Mouse (Mus musculus) MEL (cell line): ENCODE results near the gene Sorbs1. TPM values are rescaled to one million over a fixed set of nuclear protein-coding genes. Genes with fewer than 3 reads are reported as not detected.

ENCODE experiments used
- DNase-seq: peaks from one replicate; pipeline ENCODE4 v3.0.0; 2011; ENCODE audit warnings: low read depth, low spot score
- H3K27ac ChIP-seq: 2 replicates; pipeline ENCODE4 v1.5.1; 2012; ENCODE audit warnings: low read depth, mild to moderate bottlenecking, control low read depth, low read length, moderate library complexity; ENCODE audit not compliant: control insufficient read depth
- H3K27me3 ChIP-seq, 2 experiments: fragments of 150-350 bp in 1 of 2; sonication (generic) in 1 of 2; 2 replicates each; pipeline ENCODE4 v1.6.1; 2012; ENCODE audit warnings: low read length in 2 of 2, mild to moderate bottlenecking in 2 of 2, improper control_type of control experiment in 1 of 2, moderate library complexity in 1 of 2; ENCODE audit not compliant: insufficient read depth in 2 of 2, control insufficient read depth in 1 of 2
- H3K36me3 ChIP-seq, 2 experiments: 2 replicates each; pipeline ENCODE4 v1.6.1; 2012 to 2014; ENCODE audit warnings: low read length in 2 of 2, improper control_type of control experiment in 1 of 2, inconsistent platforms in 1 of 2, mild to moderate bottlenecking in 1 of 2; ENCODE audit not compliant: insufficient read depth in 2 of 2, control insufficient read depth in 1 of 2
- H3K4me1 ChIP-seq, 2 experiments: fragments of 150-350 bp in 1 of 2; sonication (generic) in 1 of 2; 2 replicates each; pipeline ENCODE4 v1.6.1; 2012; ENCODE audit warnings: low read length in 2 of 2, improper control_type of control experiment in 1 of 2, mild to moderate bottlenecking in 1 of 2; ENCODE audit not compliant: insufficient read depth in 2 of 2, control insufficient read depth in 1 of 2
- H3K4me3 ChIP-seq, 2 experiments: fragments of 150-350 bp in 1 of 2; sonication (generic) in 1 of 2; 2 replicates each; pipeline ENCODE4 v1.5.1; 2012; ENCODE audit warnings: low read depth in 2 of 2, low read length in 2 of 2, mild to moderate bottlenecking in 2 of 2, moderate library complexity in 2 of 2, control low read depth in 1 of 2, improper control_type of control experiment in 1 of 2; ENCODE audit not compliant: control insufficient read depth in 1 of 2, insufficient read depth in 1 of 2
- H3K79me2 ChIP-seq: 2 replicates; pipeline ENCODE4 v1.6.1; 2012; ENCODE audit warnings: mild to moderate bottlenecking, low read length, moderate library complexity; ENCODE audit not compliant: control insufficient read depth, poor library complexity, insufficient read depth
- H3K9ac ChIP-seq: 2 replicates; pipeline ENCODE4 v1.6.1; 2012; ENCODE audit warnings: low read depth, mild to moderate bottlenecking, control low read depth, low read length, moderate library complexity; ENCODE audit not compliant: control insufficient read depth, poor library complexity, severe bottlenecking
- H3K9me3 ChIP-seq: fragments of 150-350 bp; sonication (generic); replicated peaks from 2 replicates; pipeline ENCODE4 v1.6.1; 2012; ENCODE audit warnings: mild to moderate bottlenecking, low read length, improper control_type of control experiment, moderate library complexity; ENCODE audit not compliant: insufficient read depth
- BHLHE40 ChIP-seq: IDR thresholded peaks from 2 replicates; pipeline ENCODE4 v1.6.1; 2012; ENCODE audit warnings: low read depth, mild to moderate bottlenecking, inconsistent platforms, low read length, improper control_type of control experiment, borderline replicate concordance
- CTCF ChIP-seq, 3 experiments: IDR thresholded peaks in 2 of 3; conservative IDR thresholded peaks in 1 of 3; 2 replicates each; pipeline ENCODE4 v1.5.1; 2011 to 2012; ENCODE audit warnings: low read length in 3 of 3, low read depth in 2 of 3, mild to moderate bottlenecking in 2 of 3, improper control_type of control experiment in 1 of 3, inconsistent platforms in 1 of 3, mixed read lengths in 1 of 3, moderate library complexity in 1 of 3; ENCODE audit not compliant: control insufficient read depth in 1 of 3, insufficient read depth in 1 of 3, poor library complexity in 1 of 3, severe bottlenecking in 1 of 3
- E2F4 ChIP-seq: IDR thresholded peaks from 2 replicates; pipeline ENCODE4 v1.6.1; 2011; ENCODE audit warnings: low read depth, low read length, improper control_type of control experiment, borderline replicate concordance
- ELF1 ChIP-seq: IDR thresholded peaks from 2 replicates; pipeline ENCODE4 v1.6.1; 2014; ENCODE audit warnings: low read depth, mild to moderate bottlenecking, inconsistent platforms, low read length, improper control_type of control experiment, moderate library complexity
- ETS1 ChIP-seq: IDR thresholded peaks from 2 replicates; pipeline ENCODE4 v1.6.1; 2012; ENCODE audit warnings: low read depth, mild to moderate bottlenecking, inconsistent platforms, low read length, improper control_type of control experiment, moderate library complexity
- GABPA ChIP-seq: IDR thresholded peaks from 2 replicates; pipeline ENCODE4 v1.6.1; 2012; ENCODE audit warnings: low read depth, mild to moderate bottlenecking, inconsistent platforms, low read length, improper control_type of control experiment, moderate library complexity
- HCFC1 ChIP-seq: IDR thresholded peaks from 2 replicates; pipeline ENCODE4 v1.6.1; 2012; ENCODE audit warnings: low read depth, mild to moderate bottlenecking, inconsistent platforms, low read length, improper control_type of control experiment, moderate library complexity
- KAT2A ChIP-seq: conservative IDR thresholded peaks from 2 replicates; pipeline ENCODE4 v1.6.1; 2012; ENCODE audit warnings: low read depth, low read length, improper control_type of control experiment, inconsistent platforms
- MAFK ChIP-seq: IDR thresholded peaks from 2 replicates; pipeline ENCODE4 v1.6.1; 2011; ENCODE audit warnings: low read depth, mild to moderate bottlenecking, low read length, improper control_type of control experiment, borderline replicate concordance
- MAX ChIP-seq: IDR thresholded peaks from 2 replicates; pipeline ENCODE4 v1.6.1; 2011; ENCODE audit warnings: low read length, improper control_type of control experiment
- MEF2A ChIP-seq: IDR thresholded peaks from 2 replicates; pipeline ENCODE4 v1.6.1; 2014; ENCODE audit warnings: low read depth, mild to moderate bottlenecking, inconsistent platforms, low read length, improper control_type of control experiment; ENCODE audit not compliant: poor library complexity, insufficient replicate concordance, severe bottlenecking; ENCODE audit errors: extremely low read depth
- MXI1 ChIP-seq: IDR thresholded peaks from 2 replicates; pipeline ENCODE4 v1.6.1; 2011; ENCODE audit warnings: mild to moderate bottlenecking, low read depth, low read length, improper control_type of control experiment
- MYB ChIP-seq: IDR thresholded peaks from 2 replicates; pipeline ENCODE4 v1.6.1; 2011; ENCODE audit warnings: mild to moderate bottlenecking, low read depth, low read length, improper control_type of control experiment
- MYC ChIP-seq: IDR thresholded peaks from 2 replicates; pipeline ENCODE4 v1.6.1; 2011; ENCODE audit warnings: low read depth, mild to moderate bottlenecking, low read length, improper control_type of control experiment, moderate library complexity
- NELFE ChIP-seq: IDR thresholded peaks from 2 replicates; pipeline ENCODE4 v1.6.1; 2011; ENCODE audit warnings: low read depth, low read length, improper control_type of control experiment
- NRF1 ChIP-seq: IDR thresholded peaks from 2 replicates; pipeline ENCODE4 v1.6.1; 2014; ENCODE audit warnings: low read depth, mild to moderate bottlenecking, inconsistent platforms, low read length, improper control_type of control experiment, moderate library complexity; ENCODE audit not compliant: poor library complexity, insufficient read depth, severe bottlenecking
- POLR2A ChIP-seq, 2 experiments: IDR thresholded peaks; 2 replicates each; pipeline ENCODE4 v1.6.1; 2011 to 2012; ENCODE audit warnings: low read length in 2 of 2, mild to moderate bottlenecking in 2 of 2, control low read depth in 1 of 2, improper control_type of control experiment in 1 of 2, low read depth in 1 of 2, moderate library complexity in 1 of 2; ENCODE audit not compliant: control insufficient read depth in 1 of 2, insufficient read depth in 1 of 2, poor library complexity in 1 of 2
- POLR2AphosphoS5 ChIP-seq: IDR thresholded peaks from 2 replicates; pipeline ENCODE4 v1.6.1; 2012; ENCODE audit warnings: low read depth, borderline replicate concordance, mild to moderate bottlenecking, inconsistent platforms, low read length, moderate library complexity, mixed read lengths
- TAL1 ChIP-seq: IDR thresholded peaks from 2 replicates; pipeline ENCODE4 v1.6.1; 2012; ENCODE audit warnings: mild to moderate bottlenecking, inconsistent platforms, low read length, moderate library complexity, mixed read lengths
- TBP ChIP-seq: IDR thresholded peaks from 2 replicates; pipeline ENCODE4 v1.8.0; 2011; ENCODE audit warnings: low read depth, low read length, improper control_type of control experiment
- TCF12 ChIP-seq: IDR thresholded peaks from 2 replicates; pipeline ENCODE4 v1.6.1; 2014; ENCODE audit warnings: low read depth, mild to moderate bottlenecking, inconsistent platforms, low read length, improper control_type of control experiment, moderate library complexity
- UBTF ChIP-seq: IDR thresholded peaks from 2 replicates; pipeline ENCODE4 v1.6.1; 2012; ENCODE audit warnings: low read depth, mild to moderate bottlenecking, inconsistent platforms, low read length, improper control_type of control experiment, moderate library complexity, borderline replicate concordance; ENCODE audit not compliant: insufficient read depth
- ZC3H11A ChIP-seq: IDR thresholded peaks from 2 replicates; pipeline ENCODE4 v1.6.1; 2012; ENCODE audit warnings: low read depth, mild to moderate bottlenecking, inconsistent platforms, low read length, improper control_type of control experiment
- polyA plus RNA-seq, 2 experiments: library from polyadenylated mRNA; stranded (reverse) in 1 of 2; unstranded in 1 of 2; fragments of >175 nt in 1 of 2; fragments of >200 nt in 1 of 2; gene quantifications; 2 replicates each; pipeline versions ENCODE4 v1.2.1 to v1.2.4; 2012; ENCODE audit warnings: low replicate concordance in 2 of 2, low read depth in 1 of 2; ENCODE audit not compliant: insufficient read length in 2 of 2, insufficient read depth in 1 of 2, missing spikeins in 1 of 2
- total RNA-seq: library from RNA; depleted of rRNA; stranded (reverse); fragments of 300-350 nt; gene quantifications from 2 replicates; pipeline ENCODE4 v1.2.3, GENCODE M21; 2012

Gene Sorbs1
- total and polyA plus RNA-seq, 3 experiments, result 1.3 to 5.3 TPM; not detected in 1

GRCm38 (mm10) chr19:40306631-40307030 lies 206.9 kb downstream of the Sorbs1 start:
- Histone ChIP-seq H3K9ac (no peak overlapping the region), H3K9me3 (no peaks in the 10 kb centered on the region), H3K79me2 (no peaks in the 10 kb centered on the region), H3K4me1 (no peaks in the 10 kb centered on the region)
- TF ChIP-seq UBTF (no peak), MXI1 (no peak), GABPA (no peak), CTCF (IDR thresholded peaks at IDR 0.05 in 2 of 3, conservative IDR thresholded peaks at IDR 0.05 in 1 of 3; ENCODE audit: control insufficient read depth in 1 of 3, insufficient read depth in 1 of 3, low read depth in 2 of 3, low read length in 3 of 3, poor library complexity in 1 of 3, severe bottlenecking in 1 of 3) (no peak), E2F4 (no peak), HCFC1 (no peak), NELFE (no peak), POLR2AphosphoS5 (no peak), TAL1 (no peak), ZC3H11A (no peak), TBP (no peak), MYB (no peak), KAT2A (no peak)
- TF ChIP-seq, all 39 proteins: peak for 0
- Histone ChIP-seq H3K4me3 (no peak overlapping the region), H3K27ac (no peak overlapping the region), H3K36me3 (no peaks in the 10 kb centered on the region), H3K27me3 (no peaks in the 10 kb centered on the region)
- no peak for DNase-seq

GRCm38 (mm10) chr19:40305456-40305855 lies 208.1 kb downstream of the Sorbs1 start:
- Histone ChIP-seq H3K79me2 (no peaks in the 10 kb centered on the region), H3K4me3 (no peak overlapping the region), H3K4me1 (no peaks in the 10 kb centered on the region), H3K27ac (no peak overlapping the region), H3K9me3 (no peaks in the 10 kb centered on the region), H3K27me3 (no peaks in the 10 kb centered on the region), H3K9ac (no peak overlapping the region)
- TF ChIP-seq MAX, result no peak
- TF ChIP-seq ELF1, result no peak
- TF ChIP-seq E2F4, result no peak
- TF ChIP-seq CTCF (IDR thresholded peaks at IDR 0.05 in 2 of 3, conservative IDR thresholded peaks at IDR 0.05 in 1 of 3; ENCODE audit: control insufficient read depth in 1 of 3, insufficient read depth in 1 of 3, low read depth in 2 of 3, low read length in 3 of 3, poor library complexity in 1 of 3, severe bottlenecking in 1 of 3), result no peak
- no peak for TF ChIP-seq POLR2A (IDR thresholded peaks at IDR 0.05; ENCODE audit: control insufficient read depth in 1 of 2, insufficient read depth in 1 of 2, low read depth in 1 of 2, low read length in 2 of 2, poor library complexity in 1 of 2)
- no peak for TF ChIP-seq MYC
- no peak for TF ChIP-seq MEF2A
- no peak for TF ChIP-seq MAFK
- TF ChIP-seq TBP, result no peak
- no peak for TF ChIP-seq ZC3H11A
- no peak for TF ChIP-seq MYB
- no peak for TF ChIP-seq GABPA
- TF ChIP-seq TCF12, result no peak
- TF ChIP-seq HCFC1, result no peak
- no peak for TF ChIP-seq BHLHE40
- TF ChIP-seq POLR2AphosphoS5, result no peak
- TF ChIP-seq NRF1, result no peak
- no peak for TF ChIP-seq NELFE
- no peak for TF ChIP-seq MXI1
- no peak for TF ChIP-seq ETS1
- TF ChIP-seq, all 39 proteins: peak for 0
- no peak for DNase-seq
- H3K36me3 ChIP-seq, result no peaks in the 10 kb centered on the region
